Mouse (Mus musculus): ENCODE measurements at regions not wholly inside any gene's neighbourhood (a gene's known extent, or its start where the extent isn't known, plus 50 kb on each side); places are given as distances from the start of the nearest gene placed in this dataset.

GRCm38 (mm10) chr5:28876199-28876598 lies 319.6 kb upstream of the Rnf32 start:
- H3K4me1 ChIP-seq (ENCODE audit: control insufficient read depth in 1 of 2, insufficient read depth in 2 of 2): no peaks in the 10 kb centered on the region
- H3K27me3 ChIP-seq (replicated peaks): peaks cover 36% of the 10 kb centered on the region
- TF ChIP-seq HCFC1 (IDR thresholded peaks at IDR 0.05; ENCODE audit: low read depth, low read length): no peak
- no peak for TF ChIP-seq JUND (conservative IDR thresholded peaks at IDR 0.05; ENCODE audit: low read depth, low read length)
- TF ChIP-seq RCOR1 (conservative IDR thresholded peaks at IDR 0.05; ENCODE audit: low read depth, low read length): no peak
- TF ChIP-seq BHLHE40 (IDR thresholded peaks at IDR 0.05; ENCODE audit: low read depth, low read length): no peak
- no peak for TF ChIP-seq CHD1 (IDR thresholded peaks at IDR 0.05; ENCODE audit: low read depth, low read length)
- no peak for TF ChIP-seq USF1 (IDR thresholded peaks at IDR 0.05; ENCODE audit: low read depth, low read length)
- TF ChIP-seq RAD21 (IDR thresholded peaks at IDR 0.05; ENCODE audit: low read depth, low read length): no peak
- no peak for TF ChIP-seq SMC3 (IDR thresholded peaks at IDR 0.05; ENCODE audit: low read depth, low read length)
- no peak for TF ChIP-seq USF2 (conservative IDR thresholded peaks at IDR 0.05; ENCODE audit: low read depth, low read length)
- no peak for TF ChIP-seq ZMIZ1 (IDR thresholded peaks at IDR 0.05; ENCODE audit: low read depth, low read length)
- no peak for TF ChIP-seq MAZ (IDR thresholded peaks at IDR 0.05; ENCODE audit: low read depth, low read length)
- TF ChIP-seq ETS1 (conservative IDR thresholded peaks at IDR 0.05; ENCODE audit: low read depth, low read length): no peak
- no peak for TF ChIP-seq CTCF (conservative IDR thresholded peaks at IDR 0.05 in 1 of 2, IDR thresholded peaks at IDR 0.05 in 1 of 2; ENCODE audit: low read depth in 2 of 2, low read length in 2 of 2)
- no peak overlapping the region for H3K27ac ChIP-seq (ENCODE audit: insufficient read depth, low read depth)
- DNase-seq (ENCODE audit: extremely low read depth): no peak
- no peaks in the 10 kb centered on the region for H3K36me3 ChIP-seq (replicated peaks in 1 of 2; ENCODE audit: control insufficient read depth in 1 of 2, insufficient read depth in 1 of 2, low read length in 1 of 2)
- H3K79me2 ChIP-seq (replicated peaks; ENCODE audit: control insufficient read depth, extremely low read depth, insufficient read depth, poor library complexity, severe bottlenecking): no peaks in the 10 kb centered on the region
- in situ Hi-C loops (cut with MboI; ENCODE audit: low pct_ligation_motif_present, low pct_unique_long_range_greater_than_20kb, low sequenced_read_pairs): no loop called here
- H3K4me3 ChIP-seq (replicated peaks in 1 of 3; ENCODE audit: low read depth in 2 of 3, low read length in 2 of 3, poor library complexity in 1 of 3): no peak overlapping the region
- no peaks in the 10 kb centered on the region for H3K9me3 ChIP-seq (replicated peaks; ENCODE audit: low read length)
- H3K9ac ChIP-seq (ENCODE audit: insufficient read depth, low read depth): no peak overlapping the region
- no peak overlapping the region for H3K4me2 ChIP-seq (ENCODE audit: insufficient read depth, low read depth, poor library complexity, severe bottlenecking)
- dilution Hi-C loops (cut with MboI; ENCODE audit: extremely low pct_ligation_motif_present, extremely low pct_unique_long_range_greater_than_20kb, low sequenced_read_pairs): no loop called here

- Histone ChIP-seq H3K4me2 (ENCODE audit: insufficient read depth, low read depth, poor library complexity, severe bottlenecking) (no peak overlapping the region), H3K9ac (ENCODE audit: insufficient read depth, low read depth) (no peak overlapping the region), H3K4me3 (replicated peaks in 1 of 3; ENCODE audit: low read depth in 2 of 3, low read length in 2 of 3, poor library complexity in 1 of 3) (no peak overlapping the region), H3K27ac (ENCODE audit: insufficient read depth, low read depth) (no peak overlapping the region), H3K27me3 (replicated peaks) (peaks cover 35% of the 10 kb centered on the region), H3K36me3 (replicated peaks in 1 of 2; ENCODE audit: control insufficient read depth in 1 of 2, insufficient read depth in 1 of 2, low read length in 1 of 2) (no peaks in the 10 kb centered on the region), H3K79me2 (replicated peaks; ENCODE audit: control insufficient read depth, extremely low read depth, insufficient read depth, poor library complexity, severe bottlenecking) (no peaks in the 10 kb centered on the region), H3K4me1 (ENCODE audit: control insufficient read depth in 1 of 2, insufficient read depth in 2 of 2) (no peaks in the 10 kb centered on the region), H3K9me3 (replicated peaks; ENCODE audit: low read length) (no peaks in the 10 kb centered on the region)
- no peak for DNase-seq (ENCODE audit: extremely low read depth)
- dilution Hi-C loops (cut with MboI; ENCODE audit: extremely low pct_ligation_motif_present, extremely low pct_unique_long_range_greater_than_20kb, low sequenced_read_pairs): no loop called here
- TF ChIP-seq ZKSCAN1 (IDR thresholded peaks at IDR 0.05; ENCODE audit: borderline replicate concordance, low read depth, low read length): no peak
- in situ Hi-C loops (cut with MboI; ENCODE audit: low pct_ligation_motif_present, low pct_unique_long_range_greater_than_20kb, low sequenced_read_pairs): no loop called here
These were observed 322.1 kb upstream of the Rnf32 start for GRCm38 (mm10) chr5:28873600-28874265.
